Mouse (Mus musculus) stomach, postnatal 0 days (tissue): ENCODE data around the gene Tnfsfm13.

Experiments
- CTCF ChIP-seq: IDR thresholded peaks from 2 replicates; pipeline ENCODE4 v1.5.1; 2016; ENCODE audit warnings: antibody characterized with exemption, low read depth, mild to moderate bottlenecking, moderate library complexity
- EP300 ChIP-seq: optimal IDR thresholded peaks from 2 replicates; pipeline ENCODE3; 2016; ENCODE audit warnings: antibody characterized with exemption

DNA sequence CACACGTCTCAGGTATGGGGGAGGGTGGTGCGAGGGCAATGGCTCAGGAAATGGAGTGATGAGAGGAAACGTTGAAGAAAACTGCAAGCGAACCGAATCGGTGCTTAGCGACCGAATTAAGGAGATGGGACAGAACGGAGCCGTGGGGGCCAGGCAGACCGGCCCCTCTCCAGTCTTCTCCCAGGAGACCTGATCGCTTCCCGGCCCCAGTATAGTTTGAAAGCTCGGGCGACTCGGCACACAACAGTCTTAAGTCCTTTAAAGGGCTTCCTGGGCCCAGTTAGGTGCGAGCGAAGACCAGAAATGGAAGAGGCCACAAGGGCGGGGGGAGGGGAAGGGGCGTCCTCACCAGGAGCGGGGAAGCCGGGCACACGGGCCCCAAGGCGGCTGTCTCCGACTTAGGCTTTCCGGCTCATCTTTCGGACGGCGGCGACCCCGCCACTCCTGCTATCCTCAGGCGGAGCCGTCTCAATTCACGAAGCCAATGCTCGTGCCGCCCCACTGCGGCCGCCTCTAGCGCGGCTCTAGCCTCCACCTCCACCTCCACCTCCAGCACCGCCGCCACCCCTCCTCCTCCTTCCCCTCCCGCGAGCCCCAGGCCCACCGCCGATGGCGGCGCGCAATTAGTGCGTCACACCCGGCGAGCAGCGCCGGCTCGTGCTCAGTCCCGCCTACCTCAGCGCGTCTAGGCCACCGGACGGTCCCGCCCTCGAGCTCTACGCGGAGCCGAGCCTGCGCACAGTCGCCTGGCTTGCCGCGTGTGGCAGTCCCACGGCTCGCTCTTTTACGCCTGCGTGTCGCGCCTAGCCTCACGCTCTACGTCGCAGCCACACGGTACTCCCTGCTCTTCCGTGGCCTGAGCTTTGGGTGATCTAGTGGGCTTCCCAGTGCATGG is 14.3 kb downstream of the Tnfsfm13 start, which contains the start of gene Senp3:
- peak; percentile 16; the same call in 1 of the 2 replicates for TF ChIP-seq CTCF
- no peak for TF ChIP-seq EP300
